Mouse (Mus musculus) heart, adult 2 months (tissue): ENCODE measurements around the gene Tpsg1.

Source experiments
- CTCF ChIP-seq: fragments of 200-600 bp; IDR thresholded peaks from 2 replicates; pipeline ENCODE4 v1.8.1; 2022; ENCODE audit warnings: antibody characterized with exemption, mild to moderate bottlenecking, moderate library complexity
- EP300 ChIP-seq: fragments of 200-500 bp; IDR thresholded peaks from 2 replicates; pipeline ENCODE4 v1.6.1; 2011; ENCODE audit warnings: low read depth, low read length, control low read depth; ENCODE audit not compliant: insufficient read depth

GRCm38 (mm10) chr17:25415421-25415913 lies 46.4 kb downstream of the Tpsg1 start:
- no peak for TF ChIP-seq CTCF
- no peak for TF ChIP-seq EP300
